Mouse (Mus musculus) liver (tissue): ENCODE results near the gene Nup188.

Experiments
- DNase-seq: peaks from one replicate; pipeline ENCODE4 v3.0.0-alpha.2; 2020; ENCODE audit warnings: mixed read lengths

The Nup188 gene

DNA sequence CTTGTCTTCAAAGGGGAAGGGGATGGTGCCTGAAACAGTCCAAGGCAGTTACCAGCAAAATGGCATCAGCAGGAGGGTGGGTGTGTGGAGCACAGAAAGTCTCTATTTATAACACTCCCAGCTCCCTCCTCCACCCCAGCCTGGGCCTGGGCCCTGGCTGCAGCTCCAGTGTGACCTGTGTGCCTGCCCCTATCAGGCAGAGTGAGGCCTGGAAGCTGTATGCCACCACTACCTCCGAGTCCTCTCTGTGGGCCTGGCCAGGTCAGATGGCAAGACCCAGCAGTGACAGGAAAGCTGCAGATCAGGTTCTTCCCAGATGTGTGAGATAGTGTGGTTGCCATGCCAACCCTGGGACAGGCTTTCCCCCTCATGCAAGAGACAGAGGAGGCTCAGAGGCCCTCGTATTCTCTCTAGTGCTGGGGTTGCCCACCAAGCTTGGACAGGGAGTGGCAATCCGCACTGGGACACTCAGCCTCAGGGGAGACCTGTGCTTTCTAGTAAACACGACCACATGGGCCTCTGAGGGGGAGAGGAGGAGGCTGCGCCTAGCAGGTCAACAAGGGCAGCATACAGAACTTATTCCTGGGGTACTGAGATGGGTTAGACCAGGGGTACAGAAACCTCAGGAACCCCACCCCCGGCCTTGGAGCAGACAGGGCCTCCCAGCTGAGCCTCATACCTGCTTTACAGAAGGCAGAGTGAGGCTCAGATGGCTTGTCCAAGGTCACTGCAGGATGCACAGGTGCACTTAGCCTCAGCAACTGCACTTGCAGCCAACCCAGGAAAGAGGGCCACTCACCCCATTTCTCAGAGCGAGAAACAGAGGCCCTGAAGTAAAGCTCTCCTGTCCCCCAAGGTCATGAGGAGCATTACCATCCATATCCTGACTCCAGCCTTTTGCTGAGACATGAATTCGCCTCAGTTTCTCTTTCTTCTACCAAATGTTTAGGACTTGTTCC, 71.6 kb downstream of the Nup188 start:
- no peak for DNase-seq

DNA sequence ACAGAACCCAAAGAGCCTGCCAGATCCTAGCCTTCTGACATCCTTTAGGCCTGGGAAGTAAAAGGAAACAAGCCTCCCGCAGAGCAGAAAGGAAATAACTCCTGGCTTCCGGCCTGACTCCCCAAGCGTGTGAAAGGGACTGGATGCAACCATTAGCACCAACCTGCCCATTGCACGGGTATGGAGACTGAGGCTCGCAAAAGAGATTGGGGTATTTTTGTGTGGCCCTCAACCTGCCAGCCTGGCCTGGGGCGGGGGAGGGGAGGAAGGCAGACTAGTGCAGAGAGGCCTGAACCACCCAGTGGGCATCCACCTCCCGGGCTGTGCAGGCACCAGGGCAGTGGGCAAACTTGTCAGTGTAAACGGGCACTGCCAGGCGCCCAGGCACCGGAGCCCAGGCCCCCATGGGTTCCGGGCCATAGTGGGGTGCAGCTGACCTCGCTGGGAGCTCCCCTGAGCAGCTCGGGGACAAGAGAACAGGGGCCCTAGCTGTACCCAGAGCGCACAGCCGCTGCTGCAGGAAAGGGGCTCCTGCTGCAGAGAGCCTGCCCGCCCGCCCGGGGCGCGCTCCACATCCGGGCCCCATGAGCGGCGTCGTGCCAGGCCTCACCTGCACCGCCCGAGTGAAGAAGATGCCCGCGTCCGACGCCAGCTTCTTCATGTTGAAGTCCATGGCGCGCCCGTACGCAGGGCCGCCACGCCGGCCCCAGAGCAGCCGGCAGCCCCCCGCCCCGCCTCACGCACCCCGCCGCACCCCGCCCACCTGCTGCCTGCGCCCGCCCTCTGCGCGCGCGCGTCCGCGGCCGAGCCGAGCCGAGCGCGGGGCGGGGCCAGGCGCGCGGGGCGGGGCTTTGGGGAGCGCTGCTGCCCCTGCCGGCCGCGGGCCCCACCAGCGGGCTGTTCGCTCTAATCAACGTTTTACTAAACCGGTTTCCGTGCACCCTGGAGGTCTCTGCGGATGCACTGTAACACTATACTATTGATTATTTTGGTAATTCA, 72.6 kb downstream of the Nup188 start, which contains the start of gene Sh3glb2:
Gene Sh3glb2, minus strand, starts transcription at position 805 of the 999 bp plus-strand sequence.
- peak; percentile 91 for DNase-seq

DNA sequence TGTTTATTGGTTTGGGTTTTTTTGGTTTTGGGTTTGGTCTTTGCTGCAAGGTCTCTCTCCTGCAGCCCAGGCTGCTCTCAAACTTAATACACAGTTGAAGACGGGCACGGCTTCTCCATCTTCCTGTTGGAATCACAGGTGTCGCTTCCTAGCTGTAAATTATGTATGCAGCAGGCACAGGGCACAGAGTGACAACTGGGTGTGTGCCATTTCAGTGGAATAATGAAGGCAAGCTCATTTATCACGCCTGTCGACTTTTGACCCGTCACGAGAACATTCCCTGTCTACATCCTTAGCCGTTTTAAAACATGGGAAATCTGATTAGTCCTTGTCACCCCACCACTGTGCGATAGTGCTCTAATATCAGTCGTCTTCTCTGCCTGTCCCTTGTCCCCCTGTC, 74.4 kb downstream of the Nup188 start:
- no peak for DNase-seq

DNA sequence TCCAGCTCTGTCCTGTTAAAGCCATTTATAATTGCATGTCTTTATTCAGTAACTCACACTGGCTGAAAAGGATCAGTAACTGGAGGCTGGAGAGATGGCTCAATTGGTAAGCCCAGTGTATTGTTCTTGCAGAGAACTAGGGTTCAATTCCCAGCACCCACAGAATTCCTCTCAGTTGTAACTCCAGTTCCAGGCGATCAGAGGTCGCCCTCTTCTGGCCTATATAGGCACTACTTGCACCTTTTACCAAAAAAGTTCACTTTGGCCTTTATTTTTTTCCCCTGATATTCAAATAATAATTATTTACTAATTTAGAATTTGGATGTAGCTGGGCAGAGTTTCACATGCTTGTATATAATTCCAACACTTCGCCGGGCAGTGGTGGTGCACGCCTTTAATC, 76.7 kb downstream of the Nup188 start:
- DNase-seq: no peak

DNA sequence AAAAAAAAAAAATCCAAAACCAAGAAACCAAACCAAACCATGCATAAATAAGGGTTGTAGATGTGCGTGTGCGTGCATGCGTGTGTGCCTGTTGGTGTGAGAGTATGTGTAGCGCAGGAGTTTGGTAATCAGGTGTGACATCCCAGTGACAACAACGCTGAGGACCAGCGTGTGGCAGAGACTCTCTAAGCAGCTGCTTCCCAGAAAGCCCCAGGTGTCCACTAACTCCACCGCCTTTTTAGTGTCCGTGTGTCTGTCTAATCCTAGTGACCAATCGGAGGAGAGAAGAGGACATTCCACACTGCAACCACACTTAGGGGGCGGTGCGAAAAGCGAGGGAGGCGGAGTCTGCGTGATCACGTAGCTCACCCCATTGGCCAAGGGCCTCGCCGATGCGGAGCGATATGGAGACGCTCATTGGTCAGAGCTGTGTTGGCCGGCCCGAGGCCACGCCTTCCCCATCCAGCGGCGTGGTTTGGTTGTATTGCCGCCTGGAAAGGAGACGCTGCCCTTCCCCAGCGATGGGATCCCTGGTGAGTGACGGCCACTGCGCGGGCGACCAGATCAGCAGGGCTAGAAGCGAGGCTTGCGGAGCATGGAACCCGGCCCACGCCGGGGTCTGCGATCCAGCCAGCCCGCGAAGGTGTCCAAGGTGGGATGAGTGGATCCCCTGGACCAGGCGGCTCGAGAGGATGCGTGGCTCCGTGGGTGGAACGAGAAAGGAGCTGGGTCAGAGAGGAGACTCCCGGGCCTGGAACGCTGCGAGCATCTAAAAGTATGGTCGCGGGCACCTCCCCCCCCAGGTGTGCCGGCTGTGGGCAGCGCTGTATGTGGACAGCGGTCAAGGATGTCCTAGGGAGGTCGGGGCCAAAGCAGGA, 77.8 kb downstream of the Nup188 start, which contains the start of gene Miga2:
Gene Miga2, plus strand, starts transcription at position 461 of the 878 bp plus-strand sequence.
- DNase-seq: peak; percentile 100

DNA sequence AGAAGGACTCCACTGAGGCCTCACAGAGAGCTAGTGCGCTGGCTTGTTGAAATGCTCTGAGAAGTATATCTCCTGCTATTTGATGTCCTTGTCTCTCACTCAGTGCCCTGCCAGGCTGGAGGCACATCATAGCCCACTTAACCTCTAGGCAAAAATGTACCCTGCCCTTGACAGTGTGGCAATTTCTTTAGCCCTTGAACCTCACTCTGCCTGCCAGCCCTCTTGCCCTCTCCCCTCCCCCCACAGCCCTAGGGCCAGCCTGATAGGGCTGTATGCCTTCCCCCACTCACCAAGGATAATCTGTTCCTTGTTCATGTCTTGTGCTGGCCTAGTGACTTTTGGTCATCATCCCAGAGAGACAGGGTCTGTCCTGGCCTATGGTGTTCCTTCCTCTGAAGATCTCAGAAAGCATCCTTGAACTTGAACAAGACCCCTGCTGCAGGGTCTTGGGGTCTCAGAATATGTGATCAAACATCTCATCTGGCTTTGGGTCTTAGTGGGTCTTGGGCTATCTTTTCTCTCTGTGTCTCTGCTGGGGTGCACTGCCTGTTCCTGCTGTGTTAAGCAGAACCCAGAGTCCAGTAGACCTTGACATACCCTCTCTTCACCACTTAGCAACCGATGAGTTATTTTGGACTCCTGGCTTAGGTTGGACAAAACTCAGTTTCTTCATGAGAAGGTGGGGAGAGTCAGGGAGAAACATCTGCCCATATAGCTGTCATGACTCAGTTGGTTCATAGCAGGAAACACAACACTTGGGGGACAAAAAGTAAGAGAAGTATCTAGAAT, 79.3 kb downstream of the Nup188 start:
- no peak for DNase-seq

DNA sequence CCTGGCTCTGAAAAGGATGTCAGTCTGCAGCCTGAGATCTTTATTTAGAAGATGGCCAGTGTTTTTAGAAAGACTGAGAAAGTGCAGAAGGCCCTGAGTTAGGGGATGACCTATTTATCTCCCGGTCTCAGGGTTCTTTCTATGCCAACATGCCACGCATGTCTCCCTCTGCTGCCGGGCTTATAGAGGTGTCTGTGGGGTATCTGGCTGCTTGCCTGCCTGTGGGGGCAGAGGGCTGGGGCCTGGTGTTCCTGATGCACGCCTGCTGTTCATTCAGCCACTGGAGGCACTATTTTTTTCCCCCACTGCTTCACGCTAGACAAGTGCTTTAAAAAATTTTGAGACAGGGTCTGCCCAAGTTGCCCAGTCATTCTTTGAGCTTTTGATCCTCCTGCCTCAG, 80.0 kb downstream of the Nup188 start:
- DNase-seq: no peak

DNA sequence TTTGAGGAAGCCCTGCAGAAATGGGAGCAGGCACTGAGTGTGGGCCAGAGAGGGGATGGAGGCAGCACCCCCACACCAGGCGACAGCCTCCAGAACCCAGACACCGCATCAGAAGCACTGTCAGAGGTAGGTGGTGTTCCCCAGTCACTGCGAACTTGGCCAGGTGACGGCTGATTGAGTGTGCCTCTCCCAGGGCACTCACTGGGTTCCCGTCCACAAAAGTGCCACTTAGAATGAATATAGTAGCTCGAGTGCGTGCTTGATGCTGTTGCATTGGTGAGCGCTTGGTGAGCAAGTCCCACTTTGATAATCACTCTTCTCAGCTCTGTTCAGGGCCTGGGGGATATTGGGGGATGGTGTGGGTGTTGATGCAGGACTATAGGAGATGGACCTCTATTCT, 85.3 kb downstream of the Nup188 start:
- no peak for DNase-seq

DNA sequence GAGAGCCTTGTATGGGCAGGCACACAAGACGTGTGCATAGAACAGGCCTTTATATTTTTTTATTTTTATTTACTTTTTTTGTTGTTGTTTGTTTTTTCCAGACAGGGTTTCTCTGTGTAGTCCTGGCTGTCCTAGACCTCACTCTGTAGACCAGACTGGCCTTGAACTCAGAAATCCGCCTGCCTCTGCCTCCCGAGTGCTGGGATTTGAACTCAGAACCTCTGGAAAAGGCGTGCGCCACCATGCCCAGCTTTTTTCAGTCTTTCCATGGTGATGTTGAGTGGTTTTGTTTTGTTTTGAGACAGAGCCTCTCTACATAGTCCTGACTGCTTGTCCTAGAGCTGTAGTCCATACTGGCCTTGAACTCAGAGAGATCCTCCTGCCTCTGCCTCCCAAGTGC, 86.5 kb downstream of the Nup188 start:
- DNase-seq: no peak

DNA sequence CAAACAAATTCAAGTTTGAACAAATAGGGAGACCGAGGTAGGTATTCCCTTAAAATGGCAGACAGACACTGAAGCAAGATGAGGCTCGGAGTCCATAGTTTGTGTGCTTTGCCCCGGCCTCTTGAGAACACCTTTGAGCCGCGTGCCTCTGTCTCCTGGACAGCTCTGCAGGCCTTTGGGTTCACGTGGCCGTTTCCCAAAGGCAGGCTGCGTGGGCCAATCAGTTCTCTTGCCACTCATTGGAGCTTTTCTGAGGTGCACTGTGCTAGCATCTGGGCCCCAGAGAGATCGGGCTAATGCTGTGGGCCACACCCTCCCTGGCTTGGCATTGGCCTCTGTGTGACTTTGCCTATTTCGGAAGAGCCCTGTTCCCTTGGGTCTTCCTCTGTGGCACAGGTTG, 89.7 kb downstream of the Nup188 start:
- no peak for DNase-seq

DNA sequence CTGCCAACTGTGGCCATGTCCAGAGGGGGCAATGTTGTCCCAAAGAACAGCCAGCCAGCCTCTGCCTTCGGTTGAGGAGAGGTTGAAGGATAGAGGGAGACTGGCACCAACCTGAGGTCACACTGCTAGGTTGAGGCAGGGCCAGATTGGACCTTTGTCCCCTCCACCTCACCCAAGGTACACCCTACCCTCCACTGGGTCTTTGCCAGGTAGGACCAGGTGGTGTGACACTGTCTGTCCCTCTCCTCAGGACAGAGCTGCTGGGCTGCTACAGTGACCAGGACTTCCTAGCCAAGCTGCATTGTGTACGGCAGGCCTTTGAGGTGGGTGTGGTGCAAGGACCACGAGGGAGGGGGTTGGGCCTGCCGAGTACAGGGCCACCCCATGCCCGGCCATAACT, 91.5 kb downstream of the Nup188 start:
- no peak for DNase-seq

DNA sequence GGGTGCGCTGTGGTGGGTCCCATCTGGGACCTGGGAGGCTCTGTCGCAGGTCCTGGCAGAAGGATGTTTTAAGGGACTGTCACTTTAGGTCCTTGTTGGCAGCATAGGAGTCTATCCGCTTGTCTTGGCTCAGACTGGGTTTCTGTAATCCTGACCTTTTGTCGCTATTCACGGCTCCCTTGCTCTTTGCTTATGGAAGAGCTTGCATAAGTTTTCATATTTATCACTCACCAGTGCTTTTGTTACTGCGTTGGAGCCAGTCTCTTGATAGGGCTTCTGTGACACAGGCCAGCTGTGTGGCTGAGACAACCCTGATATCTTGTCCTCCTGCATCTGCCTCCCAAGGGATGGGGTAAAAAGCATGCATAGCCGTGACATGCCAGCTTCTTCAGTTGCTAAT, 93.1 kb downstream of the Nup188 start:
- no peak for DNase-seq

DNA sequence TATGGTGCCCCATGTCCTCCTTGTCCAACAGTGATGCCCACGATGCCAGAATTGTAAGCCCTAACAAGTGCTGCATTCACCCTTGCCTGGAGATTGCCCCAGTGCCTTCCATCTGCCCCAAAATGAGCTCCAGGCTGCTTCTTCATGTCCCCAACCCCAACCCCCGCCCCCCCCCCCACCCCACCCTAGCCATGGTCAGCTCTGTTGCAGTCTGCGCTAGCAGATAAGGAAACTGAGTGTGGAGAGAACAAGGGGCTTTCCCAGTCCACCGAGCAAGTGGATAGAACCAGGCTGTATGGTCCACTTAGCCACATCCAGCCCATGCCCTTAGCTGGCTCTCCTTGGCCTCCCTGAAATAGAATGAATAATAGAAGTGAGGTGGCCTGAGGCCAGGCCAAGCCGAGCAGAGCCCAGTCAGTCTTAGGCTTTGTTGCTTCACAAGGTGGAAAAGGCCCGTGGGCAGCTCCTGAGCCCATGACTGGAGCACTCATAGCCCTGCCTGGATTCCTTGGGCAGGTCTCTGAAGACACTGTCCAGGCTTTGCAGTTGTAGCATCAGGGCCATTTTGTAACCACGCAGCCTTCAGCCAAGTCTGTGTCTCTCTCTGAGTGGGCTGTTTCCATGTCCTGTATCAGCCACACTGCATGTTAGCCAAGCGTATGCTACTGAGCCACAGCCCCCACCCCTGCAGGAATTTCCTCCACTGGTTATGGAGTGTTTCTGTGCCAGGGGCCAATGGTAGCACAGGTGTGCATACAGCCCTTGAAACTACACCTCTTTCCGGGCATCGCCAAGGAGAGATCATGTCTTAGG, 94.6 kb downstream of the Nup188 start:
- DNase-seq: peak; percentile 50

DNA sequence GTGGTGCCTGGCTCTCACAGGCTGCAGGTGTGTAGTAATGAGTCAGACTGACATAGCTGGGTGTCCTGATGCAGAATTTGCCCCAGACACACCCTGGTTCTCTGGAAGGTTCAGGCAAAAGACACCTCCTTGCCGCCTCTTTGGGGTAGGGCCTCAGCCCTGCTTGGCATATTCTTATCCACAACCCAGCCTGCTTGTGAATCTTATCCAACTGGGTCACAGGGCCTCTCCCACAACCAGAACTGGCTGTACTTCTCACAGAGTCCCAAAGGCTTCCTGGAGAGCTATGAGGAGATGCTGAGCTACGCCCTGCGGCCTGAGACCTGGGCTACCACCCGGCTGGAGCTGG, 95.2 kb downstream of the Nup188 start:
- DNase-seq: peak; percentile 39

DNA sequence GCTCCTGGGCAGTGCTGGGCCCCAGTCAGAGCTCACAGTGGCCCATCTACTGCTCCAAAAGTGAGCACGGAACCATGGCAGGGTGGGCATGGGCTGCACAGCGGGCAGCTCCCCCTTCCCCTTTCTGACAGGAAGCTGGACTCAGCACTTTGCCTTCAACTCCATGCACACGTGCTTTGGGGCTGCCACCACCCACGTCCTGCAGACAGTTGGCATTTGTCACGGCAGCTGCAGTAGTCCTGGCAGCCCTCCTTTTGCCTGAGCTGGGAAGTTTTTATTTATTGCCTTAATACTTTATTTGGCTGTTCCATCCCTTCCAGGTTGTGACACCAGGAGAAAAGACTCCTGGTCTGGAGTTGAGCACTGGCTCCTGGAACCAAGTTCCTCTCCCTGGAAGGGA, 98.6 kb downstream of the Nup188 start:
- no peak for DNase-seq

DNA sequence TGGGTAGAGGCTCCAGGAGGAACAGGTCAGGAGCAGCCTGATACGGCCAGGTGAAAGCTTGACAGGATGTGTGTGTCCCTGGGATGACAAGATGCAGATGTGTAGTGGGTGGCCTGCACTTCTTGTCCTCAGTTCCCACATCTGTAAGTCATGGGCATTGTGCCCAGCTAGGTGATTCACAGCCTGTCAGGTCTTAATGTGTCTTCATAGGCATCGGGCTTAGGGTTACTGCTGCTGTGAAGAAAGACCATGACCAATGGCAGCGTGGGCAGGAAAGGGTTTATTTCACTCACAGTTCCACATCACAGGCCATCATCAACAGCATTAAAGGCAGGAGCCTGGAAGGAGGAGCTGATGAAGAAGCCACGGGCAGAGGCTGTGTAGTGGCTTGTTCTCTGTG, 99.4 kb downstream of the Nup188 start:
- no peak for DNase-seq

DNA sequence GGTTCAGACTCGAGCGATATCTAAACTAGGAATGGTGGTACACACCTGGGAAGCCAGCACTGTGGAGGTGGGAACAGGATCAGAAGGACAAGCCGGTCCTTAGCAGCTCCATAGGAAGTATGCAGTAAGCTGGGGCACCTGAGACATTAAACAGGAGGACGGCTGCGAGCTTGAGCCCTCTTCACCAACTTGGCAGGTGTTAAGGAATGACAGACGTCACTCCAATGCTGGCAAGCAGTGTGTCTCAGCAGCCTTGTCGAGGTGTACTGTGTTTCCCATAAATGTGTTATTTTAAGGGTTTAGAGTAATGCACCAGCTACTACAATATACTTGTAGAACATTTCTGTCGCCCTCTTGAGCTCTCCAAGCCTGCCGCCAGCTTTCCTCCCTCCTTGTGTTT, 100.7 kb downstream of the Nup188 start:
- DNase-seq: no peak

DNA sequence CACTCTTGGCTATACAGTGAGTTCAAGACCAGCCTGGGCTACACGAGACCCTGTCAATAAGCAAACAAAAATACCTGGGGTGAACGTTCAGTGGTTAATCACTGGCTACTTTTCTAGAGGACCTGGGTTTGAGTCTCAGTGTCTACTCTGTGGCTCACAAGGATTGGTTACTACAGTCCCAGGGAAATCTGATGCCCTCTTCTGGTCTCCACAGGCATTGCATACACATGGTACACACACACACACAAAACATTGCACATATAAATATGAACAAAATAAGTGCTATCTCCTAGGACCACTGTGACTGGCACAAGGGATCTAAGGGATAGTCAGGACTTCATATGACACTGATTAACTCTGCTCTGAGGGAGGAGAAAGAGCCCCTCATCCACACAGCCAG, 102.8 kb downstream of the Nup188 start:
- DNase-seq: no peak

DNA sequence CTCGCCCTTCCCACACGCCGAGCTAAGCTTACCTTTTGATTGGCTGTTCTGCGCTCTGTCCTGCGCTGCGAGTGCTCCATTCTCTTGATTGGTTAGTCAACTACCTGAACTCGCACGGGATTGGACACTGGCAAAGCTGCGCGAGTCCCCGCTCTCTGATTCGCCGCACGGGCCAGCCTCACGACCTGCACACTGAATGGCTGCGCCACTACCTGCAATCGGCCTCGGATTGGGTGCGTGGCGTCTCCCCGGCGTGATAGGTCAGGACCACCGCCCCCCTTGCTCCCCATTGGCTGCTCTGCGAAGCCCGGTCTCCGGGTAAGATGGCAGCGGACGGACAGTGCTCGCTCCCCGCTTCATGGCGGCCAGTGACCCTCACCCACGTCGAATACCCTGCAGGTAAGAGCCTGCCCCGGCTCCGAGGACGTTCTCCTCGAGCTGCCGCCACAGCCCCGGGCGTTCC, 105.9 kb downstream of the Nup188 start, which contains the start of gene Dolpp1:
Gene Dolpp1, plus strand, starts transcription at position 141 of the 463 bp plus-strand sequence.
- DNase-seq: peak; percentile 98
